Mouse (Mus musculus) erythroblast, embryonic 14.5 days (primary cell): ENCODE measurements around the gene Rnf111.

Experiments used
- GATA1 ChIP-seq: IDR thresholded peaks from 2 replicates; pipeline ENCODE4 v1.6.1; 2012; ENCODE audit warnings: low read length, inconsistent platforms, mixed read lengths
- TAL1 ChIP-seq: IDR thresholded peaks from 3 replicates; pipeline ENCODE4 v1.6.1; 2012; ENCODE audit warnings: low read length, inconsistent platforms, mixed read lengths

GRCm38 (mm10) chr9:70511681-70512080 is 8.2 kb upstream of the Rnf111 start:
- TF ChIP-seq TAL1 = no peak
- no peak for TF ChIP-seq GATA1
